Mouse (Mus musculus) intestine, embryonic 15.5 days (tissue): ENCODE measurements around the gene Gm1043. TPM values are rescaled to one million over a fixed set of nuclear protein-coding genes. Genes with fewer than 3 reads are reported as not detected.
A peak's percentile ranks its signal among the peaks of the same experiment; 100 is the strongest.

ENCODE experiments used
- ATAC-seq: fragments of 200-750 bp; cut with Nextera tagmentation; 2 replicates; pipeline ENCODE4 v1.8.0; 2017; ENCODE audit warnings: moderate TSS enrichment, moderate library complexity
- H3K27ac ChIP-seq: fragments of 300-500 bp; sonication (generic); 2 replicates; pipeline ENCODE4 v1.5.1; 2015; ENCODE audit warnings: mild to moderate bottlenecking, inconsistent platforms
- H3K27me3 ChIP-seq: fragments of 300-500 bp; sonication (generic); replicated peaks from 2 replicates; pipeline ENCODE4 v1.6.1; 2015; ENCODE audit warnings: inconsistent platforms
- H3K36me3 ChIP-seq: fragments of 300-500 bp; sonication (generic); 2 replicates; pipeline ENCODE4 v1.6.1; 2015; ENCODE audit warnings: inconsistent platforms
- H3K4me1 ChIP-seq: fragments of 300-500 bp; sonication (generic); replicated peaks from 2 replicates; pipeline ENCODE4 v1.6.1; 2015; ENCODE audit warnings: inconsistent platforms
- H3K4me2 ChIP-seq: fragments of 300-500 bp; sonication (generic); replicated peaks from 2 replicates; pipeline ENCODE4 v1.6.1; 2015; ENCODE audit warnings: mild to moderate bottlenecking, inconsistent platforms
- H3K4me3 ChIP-seq: fragments of 300-500 bp; sonication (generic); replicated peaks from 2 replicates; pipeline ENCODE4 v1.5.1; 2015; ENCODE audit warnings: inconsistent platforms
- H3K9ac ChIP-seq: fragments of 300-500 bp; sonication (generic); 2 replicates; pipeline ENCODE4 v1.6.1; 2015; ENCODE audit warnings: inconsistent platforms
- H3K9me3 ChIP-seq: fragments of 300-500 bp; sonication (generic); 2 replicates; pipeline ENCODE4 v1.6.1; 2016; ENCODE audit warnings: inconsistent platforms
- WGBS: fragments of 180-500 bp; shearing (Covaris S2); methylation state at CpG from one replicate; pipeline ENCODE4 v1.1.7; 2015; 5-methylcytosine and 5-hydroxymethylcytosine counted together
- polyA plus RNA-seq: library from polyadenylated mRNA; unstranded; fragments of >200 nt; fragmentation: Nextera tagmentation; extraction: Ambion mirVana; gene quantifications from 2 replicates; pipeline ENCODE4 v1.2.1, GENCODE M21; 2015

The Gm1043 gene
- polyA plus RNA-seq, 1 experiment from 2014 or later = 0.01 TPM

- Histone ChIP-seq H3K27me3 (peaks cover 78% of the 10 kb centered on the region), H3K36me3 (no peaks in the 10 kb centered on the region), H3K4me1 (peaks cover 15% of the 10 kb centered on the region), H3K4me3 (peak overlapping the region; percentile 1; the same call in 1 of the 2 replicates), H3K9ac (no peak overlapping the region), H3K9me3 (no peaks in the 10 kb centered on the region), H3K27ac (0 out of 2 replicates have a peak overlapping the region, but pooled peaks have one; percentile 3), H3K4me2 (0 out of 2 replicates have a peak overlapping the region, but pooled peaks have one; percentile 11)
- 2% methylated on average over 19 of the region's 19 CpGs for WGBS
- no peak for ATAC-seq
These were observed 158.2 kb downstream of the Gm1043 start for GRCm38 (mm10) chr5:37243169-37243886.

- Histone ChIP-seq H3K36me3 (no peaks in the 10 kb centered on the region), H3K4me2 (no peak overlapping the region), H3K9me3 (no peaks in the 10 kb centered on the region), H3K27ac (no peak overlapping the region), H3K9ac (no peak overlapping the region), H3K4me3 (no peak overlapping the region), H3K4me1 (peaks cover 15% of the 10 kb centered on the region), H3K27me3 (peaks cover 78% of the 10 kb centered on the region)
- 5% methylated on average over 13 of the region's 13 CpGs for WGBS
- no peak for ATAC-seq
These were observed 159.0 kb downstream of the Gm1043 start for GRCm38 (mm10) chr5:37244161-37244560.

- Histone ChIP-seq H3K4me3 (no peak overlapping the region), H3K27ac (no peak overlapping the region), H3K4me2 (peak overlapping the region; percentile 77)
These were observed 159.6 kb downstream of the Gm1043 start for GRCm38 (mm10) chr5:37244666-37245242.

DNA sequence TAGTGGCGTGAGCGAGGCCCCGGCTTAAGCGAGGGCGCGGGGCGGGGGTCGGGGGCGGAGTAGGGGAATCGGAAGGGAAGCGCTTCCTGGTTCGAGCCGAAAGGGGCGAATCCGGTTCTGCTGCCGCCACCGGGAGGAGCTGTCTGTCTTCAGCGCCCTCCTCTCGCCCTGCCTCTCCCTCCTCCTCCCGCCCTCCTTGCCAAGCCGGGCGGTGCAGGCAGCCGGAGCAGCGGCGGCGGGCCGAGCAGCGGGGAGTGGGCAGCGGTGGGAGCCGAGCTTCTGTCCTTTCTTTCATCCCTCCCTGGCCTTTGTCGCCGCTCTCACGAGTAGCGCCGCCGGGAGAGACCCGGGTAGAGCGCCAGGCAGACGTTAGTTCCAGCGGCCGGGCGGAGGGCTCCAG, 160.5 kb downstream of the Gm1043 start:
- peak overlapping the region; percentile 26; the same call in 1 of the 2 replicates for H3K9ac ChIP-seq
- WGBS = under 1% methylated on average over 42 of the region's 42 CpGs

More at GRCm38 (mm10) chr5:37244666-37245242, 159.6 kb downstream of the Gm1043 start:
- ATAC-seq = no peak
- Histone ChIP-seq H3K27me3 (peaks cover 77% of the 10 kb centered on the region), H3K36me3 (no peaks in the 10 kb centered on the region), H3K4me1 (peaks cover 15% of the 10 kb centered on the region), H3K9me3 (no peaks in the 10 kb centered on the region), H3K9ac (no peak overlapping the region)
- WGBS = 32% methylated on average over 9 of the region's 9 CpGs

GRCm38 (mm10) chr5:37246138-37246910, 161.2 kb downstream of the Gm1043 start:
- WGBS = 2% methylated on average over 36 of the region's 37 CpGs
- ATAC-seq = peak; percentile 21
- no peak overlapping the region for H3K27ac ChIP-seq
- peak overlapping the region; percentile 26; the same call in 1 of the 2 replicates for H3K9ac ChIP-seq
- H3K9me3 ChIP-seq = no peaks in the 10 kb centered on the region
- peak overlapping the region; percentile 77 for H3K4me2 ChIP-seq
- peaks cover 63% of the 10 kb centered on the region for H3K27me3 ChIP-seq
- H3K4me1 ChIP-seq = peaks cover 15% of the 10 kb centered on the region
- H3K36me3 ChIP-seq = no peaks in the 10 kb centered on the region
- peak overlapping the region; percentile 44 for H3K4me3 ChIP-seq

More for the DNA sequence above, 160.5 kb downstream of the Gm1043 start:
- H3K9me3 ChIP-seq = no peaks in the 10 kb centered on the region
- peaks cover 15% of the 10 kb centered on the region for H3K4me1 ChIP-seq
- no peaks in the 10 kb centered on the region for H3K36me3 ChIP-seq
- peaks cover 70% of the 10 kb centered on the region for H3K27me3 ChIP-seq
- peak overlapping the region; percentile 44 for H3K4me3 ChIP-seq
- peak; percentile 48 for ATAC-seq
- peak overlapping the region; percentile 77 for H3K4me2 ChIP-seq
- H3K27ac ChIP-seq = no peak overlapping the region

GRCm38 (mm10) chr5:37247456-37247855, 162.3 kb downstream of the Gm1043 start:
- H3K9ac ChIP-seq = no peak overlapping the region
- 43% methylated on average over 4 of the region's 4 CpGs for WGBS
- no peaks in the 10 kb centered on the region for H3K36me3 ChIP-seq
- peaks cover 5% of the 10 kb centered on the region for H3K4me1 ChIP-seq
- H3K27ac ChIP-seq = no peak overlapping the region
- H3K4me2 ChIP-seq = no peak overlapping the region; the same call in 1 of the 2 replicates
- H3K4me3 ChIP-seq = no peak overlapping the region
- no peaks in the 10 kb centered on the region for H3K9me3 ChIP-seq
- peaks cover 52% of the 10 kb centered on the region for H3K27me3 ChIP-seq
- no peak for ATAC-seq

DNA sequence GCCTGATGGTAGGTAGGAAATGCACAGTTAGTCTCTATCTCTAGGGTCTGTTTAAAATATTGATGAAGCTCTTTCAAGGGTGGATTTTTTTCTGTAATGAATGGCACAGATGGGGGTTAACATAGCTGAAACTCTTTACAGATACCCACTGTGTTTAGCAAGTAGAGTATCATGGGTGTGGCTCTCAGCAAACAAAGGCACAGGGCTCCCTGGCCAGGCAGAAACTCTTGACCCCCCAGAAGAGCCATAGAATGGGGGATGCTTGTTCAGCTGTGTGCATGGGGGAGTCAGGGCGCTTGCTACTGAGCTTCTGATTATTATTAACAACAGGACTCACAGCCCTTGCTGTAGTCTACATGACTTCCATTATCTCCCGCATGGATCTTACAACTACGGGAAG, 163.7 kb downstream of the Gm1043 start:
- H3K36me3 ChIP-seq = no peaks in the 10 kb centered on the region
- no peak for ATAC-seq
- no peak overlapping the region for H3K9ac ChIP-seq
- no peak overlapping the region; the same call in 1 of the 2 replicates for H3K4me2 ChIP-seq
- no peaks in the 10 kb centered on the region for H3K9me3 ChIP-seq
- no peak overlapping the region for H3K27ac ChIP-seq
- 80% methylated on average over 3 of the region's 3 CpGs for WGBS
- peaks cover 38% of the 10 kb centered on the region for H3K27me3 ChIP-seq
- H3K4me1 ChIP-seq = peaks cover 4% of the 10 kb centered on the region; the same call in 1 of the 2 replicates
- H3K4me3 ChIP-seq = no peak overlapping the region

DNA sequence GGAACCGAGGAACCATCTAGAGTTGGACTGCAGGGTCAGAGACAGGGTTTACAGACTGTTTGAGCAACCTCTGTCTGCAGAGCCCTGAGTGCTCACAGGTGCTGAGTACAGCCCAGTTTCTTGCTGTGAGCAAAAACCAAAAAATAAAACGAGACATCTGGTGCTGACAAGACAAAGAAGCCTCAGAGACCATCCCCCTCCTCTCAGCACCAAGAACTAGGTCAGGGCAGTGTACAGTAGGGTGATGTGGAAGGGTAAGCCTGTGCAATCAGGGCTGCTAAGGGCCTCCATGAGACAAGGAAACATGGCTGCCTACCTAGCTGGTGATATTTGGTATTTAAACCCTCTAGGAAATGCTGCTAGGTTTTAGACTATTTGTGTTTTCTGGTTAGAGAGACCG, 166.4 kb downstream of the Gm1043 start:
- Histone ChIP-seq H3K4me3 (no peak overlapping the region), H3K4me1 (no peaks in the 10 kb centered on the region), H3K4me2 (no peak overlapping the region), H3K27ac (no peak overlapping the region), H3K27me3 (peaks cover 11% of the 10 kb centered on the region), H3K9ac (no peak overlapping the region), H3K9me3 (no peaks in the 10 kb centered on the region), H3K36me3 (no peaks in the 10 kb centered on the region)
- ATAC-seq = no peak
- WGBS = 59% methylated on average over 3 of the region's 3 CpGs

- Histone ChIP-seq H3K9ac (no peak overlapping the region), H3K36me3 (no peaks in the 10 kb centered on the region), H3K4me1 (no peaks in the 10 kb centered on the region), H3K27ac (no peak overlapping the region), H3K4me2 (no peak overlapping the region), H3K27me3 (peaks cover 7% of the 10 kb centered on the region), H3K4me3 (no peak overlapping the region), H3K9me3 (no peaks in the 10 kb centered on the region)
- WGBS = 70% methylated on average over 9 of the region's 9 CpGs
- ATAC-seq = no peak
These were observed 167.1 kb downstream of the Gm1043 start for GRCm38 (mm10) chr5:37252101-37252804.

- no peak for ATAC-seq
- WGBS = 84% methylated on average over 4 of the region's 4 CpGs
- Histone ChIP-seq H3K4me2 (no peak overlapping the region), H3K4me1 (no peaks in the 10 kb centered on the region), H3K4me3 (no peak overlapping the region), H3K9me3 (no peaks in the 10 kb centered on the region), H3K36me3 (no peaks in the 10 kb centered on the region), H3K9ac (no peak overlapping the region), H3K27ac (no peak overlapping the region), H3K27me3 (no peaks in the 10 kb centered on the region)
These were observed 169.4 kb downstream of the Gm1043 start for GRCm38 (mm10) chr5:37254523-37254922.

GRCm38 (mm10) chr5:37256823-37257222, 171.7 kb downstream of the Gm1043 start:
- no peak for ATAC-seq

DNA sequence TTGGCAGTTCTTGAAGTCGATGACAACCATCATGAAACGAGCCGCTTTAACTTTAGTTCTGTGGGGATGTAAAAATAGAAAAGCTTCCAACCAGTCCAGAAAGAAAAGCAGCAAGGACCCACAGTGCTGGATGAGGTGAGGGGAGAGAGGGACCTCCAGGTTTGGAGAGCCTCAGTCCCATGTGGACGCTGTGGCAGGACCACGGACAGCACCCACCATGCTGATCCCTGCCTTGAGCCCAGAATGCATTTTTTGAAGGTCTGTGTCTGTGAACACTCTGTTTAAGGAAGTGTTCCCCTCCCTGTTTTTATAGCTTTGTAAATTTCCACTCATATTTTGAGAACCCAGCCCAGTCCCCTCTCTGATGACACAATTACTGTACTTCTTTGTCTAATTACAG, 172.1 kb downstream of the Gm1043 start:
- H3K36me3 ChIP-seq = no peaks in the 10 kb centered on the region
- no peak overlapping the region for H3K4me2 ChIP-seq
- no peaks in the 10 kb centered on the region for H3K27me3 ChIP-seq
- no peaks in the 10 kb centered on the region for H3K4me1 ChIP-seq
- no peak overlapping the region for H3K27ac ChIP-seq
- 39% methylated on average over 5 of the region's 5 CpGs for WGBS
- H3K4me3 ChIP-seq = no peak overlapping the region
- no peaks in the 10 kb centered on the region for H3K9me3 ChIP-seq
- ATAC-seq = no peak
- H3K9ac ChIP-seq = no peak overlapping the region

More at GRCm38 (mm10) chr5:37256823-37257222, 171.7 kb downstream of the Gm1043 start:
- Histone ChIP-seq H3K4me3 (no peak overlapping the region), H3K4me2 (no peak overlapping the region), H3K9me3 (no peaks in the 10 kb centered on the region), H3K36me3 (no peaks in the 10 kb centered on the region), H3K4me1 (no peaks in the 10 kb centered on the region), H3K9ac (no peak overlapping the region), H3K27me3 (no peaks in the 10 kb centered on the region), H3K27ac (no peak overlapping the region)
- WGBS = 66% methylated on average over 7 of the region's 7 CpGs
